Mouse (Mus musculus) frontal cortex, adult (tissue): Measurements from ENCODE around the gene Rnf128.
"Not testable (repeated sequence)": the region's sequence is repeated elsewhere in the genome, so short reads cannot be mapped to it uniquely, and the experiment has no call there.

Experiments
- ATAC-seq: cut with Nextera tagmentation; 2 replicates; pipeline ENCODE4 v1.9.2; 2017; ENCODE audit warnings: mild to moderate bottlenecking, moderate library complexity, mixed read lengths; ENCODE audit not compliant: low TSS enrichment

Gene Rnf128

DNA sequence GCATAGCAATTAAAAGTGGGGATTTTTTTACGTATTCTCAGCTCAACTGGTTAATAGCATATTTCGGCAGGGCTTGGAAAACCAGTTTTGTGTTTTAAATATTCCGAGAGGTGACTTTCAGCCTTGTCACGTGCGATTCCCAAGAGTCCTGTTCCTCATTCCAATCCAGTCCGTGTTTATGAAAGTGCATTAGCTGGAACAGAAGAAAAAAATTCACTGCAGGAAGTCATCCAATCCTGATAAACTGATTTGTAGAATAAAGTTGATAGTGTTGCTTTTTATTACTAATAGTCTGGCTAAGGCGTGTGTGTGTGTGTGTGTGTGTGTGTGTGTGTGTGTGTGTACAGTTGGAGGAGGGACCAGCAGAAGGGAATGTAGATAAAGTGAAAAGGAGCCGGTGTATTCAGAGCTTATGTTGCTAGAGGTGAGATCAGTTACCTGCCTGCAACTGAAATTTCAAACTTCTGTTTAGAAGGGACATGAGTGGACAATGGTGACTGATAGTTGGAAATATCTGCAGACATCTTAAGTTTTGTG is at the start of gene Rnf128:
TSS of gene Rnf128 (plus strand) at position 392 of the 537 bp plus-strand sequence.
- no peak for ATAC-seq

DNA sequence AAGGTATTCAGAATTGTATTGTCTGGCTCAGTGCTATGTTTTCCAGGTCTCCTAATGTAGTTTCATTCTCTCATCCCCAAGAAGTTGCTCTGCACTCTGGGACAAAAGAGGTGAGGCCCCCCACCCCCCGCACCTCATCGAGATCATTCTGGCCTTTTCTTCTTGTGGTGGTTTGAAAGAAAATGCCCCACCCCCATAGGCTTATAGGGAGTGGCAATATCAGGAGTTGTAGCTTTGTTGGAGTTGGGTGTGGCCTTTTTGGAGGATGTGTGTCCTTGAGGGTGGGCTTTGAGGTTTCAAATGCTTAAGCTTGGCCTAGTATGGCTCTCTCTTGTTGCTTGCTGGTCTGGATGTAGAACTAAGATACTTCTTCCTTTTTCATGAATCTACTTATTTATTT is 47.0 kb upstream of the Rnf128 start:
- no peak for ATAC-seq

DNA sequence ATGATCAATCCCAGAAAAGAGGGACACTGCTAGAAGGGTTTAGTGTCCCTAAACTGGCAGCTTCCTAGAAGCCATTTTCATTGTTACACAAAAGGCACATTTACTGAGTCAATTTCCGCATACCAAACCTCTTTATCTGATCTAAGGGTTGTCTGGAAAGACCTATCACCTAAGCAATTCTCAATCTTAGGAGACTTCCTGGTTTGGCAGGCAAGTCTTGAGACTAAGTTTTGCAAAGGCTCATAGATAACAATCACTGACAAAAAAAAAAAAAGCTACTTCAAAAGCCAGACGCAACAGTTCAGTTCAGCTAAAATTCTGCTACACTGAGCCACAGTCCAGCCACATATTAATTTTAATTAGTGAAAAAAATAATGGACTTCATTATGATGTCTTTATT is 43.9 kb upstream of the Rnf128 start:
- no peak for ATAC-seq

DNA sequence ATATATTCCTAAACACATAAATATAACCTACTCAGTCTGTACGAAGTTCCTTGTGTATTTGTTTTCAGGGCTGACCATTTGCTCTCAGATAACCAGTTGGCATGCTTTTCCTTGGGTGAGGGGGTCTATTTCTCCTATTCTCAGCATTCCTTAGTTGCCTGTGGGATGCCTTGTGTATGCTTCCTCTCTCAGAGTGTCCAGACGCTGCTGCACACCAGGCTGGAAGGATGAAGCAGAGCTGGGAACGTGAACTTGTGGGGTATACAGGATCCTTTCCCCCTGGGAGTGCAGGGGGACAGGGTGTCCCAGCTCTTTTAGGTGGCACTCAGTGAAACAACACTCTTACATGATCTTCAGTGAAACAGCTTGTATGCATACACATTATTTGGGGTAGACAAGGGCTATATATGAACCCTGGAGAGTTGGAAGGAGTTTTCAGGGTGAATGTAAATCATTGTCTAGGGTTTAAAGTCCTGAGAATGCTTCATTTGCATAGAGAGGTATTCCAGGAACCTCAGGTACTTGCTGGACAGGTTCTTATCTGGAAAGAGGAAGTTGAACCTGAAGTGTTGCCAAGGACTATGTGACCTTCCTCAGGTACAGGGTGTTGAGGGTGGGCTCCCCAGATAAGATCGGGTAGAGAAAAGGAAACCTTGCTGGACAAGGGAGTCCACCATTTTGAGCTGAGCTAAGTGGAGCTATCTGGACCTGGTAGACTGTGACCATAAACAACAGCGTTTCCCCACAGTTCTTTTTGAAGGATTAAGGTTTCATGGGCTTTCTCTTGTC is 38.6 kb upstream of the Rnf128 start:
- ATAC-seq, result no peak

DNA sequence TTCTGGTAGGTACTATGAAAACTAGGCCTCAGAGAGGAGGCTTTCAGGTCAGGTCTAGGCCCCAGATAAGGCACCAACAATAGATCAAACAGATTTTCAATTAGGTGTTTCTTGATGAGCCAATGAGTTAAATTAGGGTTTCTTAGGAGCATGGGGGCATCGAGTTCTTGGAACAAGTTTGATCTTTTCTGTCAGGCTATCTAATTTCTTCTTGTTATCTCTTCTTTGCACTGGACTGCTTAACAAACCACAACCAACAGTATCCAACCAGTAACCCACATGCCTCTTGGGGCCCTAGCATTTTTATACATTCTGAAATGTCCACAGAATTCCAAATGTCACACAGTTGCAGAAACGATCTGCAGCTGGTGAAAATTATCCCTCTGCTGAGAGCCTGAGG is 37.4 kb upstream of the Rnf128 start:
- ATAC-seq, result no peak

DNA sequence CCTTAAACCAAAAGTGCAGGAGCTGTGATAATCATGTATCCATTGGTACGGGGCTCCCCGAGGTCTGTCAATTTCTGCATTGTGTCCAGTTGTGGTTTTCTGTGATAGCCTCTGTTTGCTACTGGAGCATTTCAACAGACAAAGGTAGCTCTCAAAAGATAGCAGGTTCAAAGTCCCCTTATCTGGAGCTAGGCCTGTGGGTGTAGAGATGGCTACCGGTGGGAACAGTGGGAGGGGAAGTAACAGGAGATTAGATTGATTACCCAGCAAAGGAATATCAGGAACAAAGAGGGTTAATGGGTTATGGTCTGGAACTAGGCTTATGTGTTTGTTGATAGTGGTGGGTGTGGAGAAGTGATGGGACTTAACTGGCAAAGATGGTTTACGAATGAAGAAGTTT is 36.1 kb upstream of the Rnf128 start:
- ATAC-seq, result no peak

DNA sequence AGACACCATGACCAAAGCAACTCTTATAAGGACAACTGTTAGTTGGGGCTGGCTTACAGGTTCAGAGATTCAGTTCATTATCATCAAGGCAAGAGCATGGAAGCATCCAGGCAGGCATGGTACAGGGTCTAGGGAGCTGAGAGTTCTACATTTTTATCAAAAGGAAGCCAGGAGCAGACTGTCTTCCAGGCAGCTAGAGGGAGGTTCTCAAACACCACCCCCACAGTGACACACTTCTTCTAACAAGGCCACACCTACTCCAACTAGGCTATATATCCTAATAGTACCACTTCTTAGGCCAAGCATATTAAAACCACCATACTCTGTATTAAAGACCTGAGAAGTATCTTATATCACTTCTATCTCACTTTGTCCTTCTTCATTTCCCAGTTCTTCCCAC is 33.4 kb upstream of the Rnf128 start:
- ATAC-seq, result no peak

DNA sequence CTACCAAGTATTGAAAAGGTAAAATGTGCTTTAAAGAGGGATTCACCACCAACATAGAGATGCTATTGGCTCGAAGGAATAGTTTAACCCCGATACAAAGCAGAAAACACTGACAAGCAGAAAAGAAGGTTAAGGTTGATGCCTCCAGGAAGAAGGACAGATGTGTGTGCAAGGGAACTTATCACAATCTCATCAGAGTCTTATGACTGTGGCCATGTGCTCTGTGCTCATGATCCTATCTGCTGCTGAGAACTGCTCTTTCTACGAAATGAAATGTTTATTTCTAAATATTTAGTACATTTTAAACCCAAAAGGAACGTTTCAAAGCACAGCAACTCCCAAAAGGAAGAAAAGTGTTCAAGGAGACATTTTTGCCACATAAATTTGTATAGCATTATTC is 30.8 kb upstream of the Rnf128 start:
- no peak for ATAC-seq

DNA sequence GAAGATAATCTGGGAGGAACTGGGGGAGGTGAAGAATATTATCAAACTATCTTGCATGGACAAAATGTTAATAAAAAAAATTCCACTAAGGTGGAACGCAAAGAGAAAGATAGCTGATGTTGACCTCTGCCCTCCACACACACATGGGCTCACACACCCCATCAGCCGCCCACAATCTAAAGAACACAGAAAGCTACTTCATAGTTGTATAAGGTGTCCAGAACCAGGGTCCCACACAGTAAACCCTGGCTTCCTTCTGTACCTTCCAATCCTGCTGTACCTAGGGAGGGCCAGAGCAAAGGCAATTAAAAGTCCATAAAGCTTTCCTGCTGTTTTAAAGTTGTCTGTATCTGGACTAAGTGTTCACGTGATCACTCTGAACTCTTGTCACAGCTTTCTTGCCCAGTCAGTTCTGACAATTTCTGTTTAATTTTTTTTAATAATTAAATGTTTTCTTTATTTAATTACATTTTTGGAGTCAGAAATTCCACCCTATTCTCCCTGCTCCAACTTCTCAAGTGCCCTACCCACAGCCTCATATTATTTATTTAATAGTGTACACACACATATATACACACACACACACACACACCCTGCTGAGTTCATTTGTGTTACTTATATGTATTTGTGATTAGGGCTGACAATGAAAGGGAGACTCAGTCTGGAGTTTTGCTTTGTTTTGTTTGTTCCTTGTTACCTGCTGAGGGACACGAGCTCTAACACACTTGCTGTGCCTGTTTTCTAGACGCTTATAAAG is 25.3 kb upstream of the Rnf128 start:
- ATAC-seq, result no peak

DNA sequence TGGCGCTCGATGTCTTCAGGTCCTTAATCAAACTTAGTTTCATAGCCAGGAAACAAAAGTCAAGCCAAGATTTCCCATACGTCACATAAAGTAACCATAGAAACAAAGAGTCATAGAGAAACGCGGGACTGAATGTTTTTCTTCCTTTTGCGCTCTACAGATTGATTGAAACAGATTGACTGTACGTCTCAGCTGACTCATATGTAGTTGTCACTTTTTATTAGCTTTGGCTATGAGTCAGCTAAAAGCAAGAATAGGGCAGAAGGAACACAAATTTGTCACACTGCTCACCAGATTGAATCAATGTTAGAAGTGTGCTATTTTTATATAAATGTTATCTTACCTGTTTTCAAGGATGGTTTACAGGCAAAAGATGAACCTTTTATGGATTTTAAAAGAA is 19.4 kb upstream of the Rnf128 start:
- no peak for ATAC-seq

DNA sequence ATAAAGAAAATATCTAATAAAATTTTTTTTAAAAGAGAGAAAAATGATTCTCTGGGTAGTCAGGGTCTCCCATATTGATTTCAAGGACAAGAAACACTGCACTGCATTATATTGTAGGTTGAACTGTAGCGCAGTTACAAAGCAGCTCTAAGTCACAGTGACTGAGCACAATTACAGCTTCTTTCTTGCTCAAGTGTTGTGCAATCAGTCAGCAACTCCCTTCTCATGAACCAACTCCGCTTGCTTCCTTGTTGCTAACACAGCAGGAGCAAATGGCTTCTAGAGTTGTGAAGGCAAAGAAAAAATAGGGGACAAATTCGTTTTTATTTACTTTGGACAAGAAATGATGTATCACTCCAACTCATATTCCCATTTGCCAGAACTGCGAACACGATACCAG is 12.7 kb upstream of the Rnf128 start:
- no peak for ATAC-seq

DNA sequence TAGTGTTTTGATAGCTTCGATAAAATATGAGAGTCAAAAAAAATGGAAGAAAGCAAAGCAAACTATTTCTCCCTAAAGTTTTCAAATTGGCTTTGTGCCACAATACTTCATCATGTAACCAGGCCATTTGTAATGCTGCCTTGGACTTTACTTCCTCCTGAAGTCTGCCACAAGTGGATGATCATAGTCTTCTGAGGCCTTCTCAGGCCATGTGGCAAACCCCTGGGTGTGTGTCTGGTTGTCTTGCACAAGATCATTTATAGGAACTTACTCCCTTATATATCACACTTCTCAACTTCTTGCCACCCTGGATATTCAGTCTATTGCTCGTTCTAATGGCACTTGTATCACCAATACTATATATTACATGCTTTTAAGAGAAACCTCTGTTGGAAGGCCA is 11.0 kb upstream of the Rnf128 start:
- no peak for ATAC-seq

DNA sequence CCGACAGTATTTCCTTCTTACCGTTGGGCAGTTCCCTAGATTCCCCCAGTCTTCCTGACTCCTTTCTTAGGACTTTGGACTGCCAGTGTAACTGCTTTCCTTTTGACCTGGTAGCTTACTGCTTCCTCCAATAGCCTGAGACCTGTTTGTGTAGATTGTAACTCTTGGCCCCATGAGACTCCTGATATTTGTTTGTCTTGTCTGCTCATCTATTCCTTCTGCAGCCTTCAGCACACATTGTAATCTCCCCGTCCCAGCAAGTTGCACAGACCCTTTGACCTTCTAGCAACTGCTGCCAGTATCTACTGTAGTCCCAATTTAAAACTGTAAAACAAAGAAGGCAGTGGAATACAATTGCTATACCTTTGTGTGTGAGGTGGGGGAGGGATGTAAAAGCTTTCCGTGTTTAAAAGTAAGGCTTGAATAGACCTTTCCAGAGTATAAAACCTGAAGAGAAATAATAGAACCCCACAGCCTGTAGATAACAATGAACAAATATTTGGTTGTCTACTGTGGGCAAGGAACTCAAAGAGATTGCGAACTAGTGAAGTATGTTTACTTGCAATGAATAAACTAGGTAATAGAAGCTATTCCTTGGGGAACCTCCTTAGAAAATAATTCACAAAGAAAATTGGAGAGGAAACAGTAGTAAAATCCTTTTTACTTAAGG is 726 bp upstream of the Rnf128 start:
- no peak for ATAC-seq

DNA sequence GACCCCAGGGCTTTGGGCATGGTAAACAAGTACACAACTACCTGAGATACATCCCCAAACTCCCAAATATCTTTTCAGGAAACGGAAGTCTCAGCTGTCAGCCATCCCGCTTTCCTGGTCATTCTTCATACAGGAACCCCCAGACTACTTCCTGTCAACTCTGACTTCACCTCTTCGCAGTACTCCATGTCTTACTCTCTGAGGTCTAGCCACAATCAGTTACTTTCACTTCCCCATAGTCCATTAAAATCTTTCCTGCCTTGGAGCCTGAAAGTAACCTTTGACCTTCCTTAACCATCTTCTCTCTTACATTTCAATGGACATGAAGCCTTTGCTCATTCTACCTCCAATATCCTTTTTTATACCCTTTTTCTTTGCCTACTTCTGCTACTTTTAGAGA is 6.9 kb downstream of the Rnf128 start:
- no peak for ATAC-seq

DNA sequence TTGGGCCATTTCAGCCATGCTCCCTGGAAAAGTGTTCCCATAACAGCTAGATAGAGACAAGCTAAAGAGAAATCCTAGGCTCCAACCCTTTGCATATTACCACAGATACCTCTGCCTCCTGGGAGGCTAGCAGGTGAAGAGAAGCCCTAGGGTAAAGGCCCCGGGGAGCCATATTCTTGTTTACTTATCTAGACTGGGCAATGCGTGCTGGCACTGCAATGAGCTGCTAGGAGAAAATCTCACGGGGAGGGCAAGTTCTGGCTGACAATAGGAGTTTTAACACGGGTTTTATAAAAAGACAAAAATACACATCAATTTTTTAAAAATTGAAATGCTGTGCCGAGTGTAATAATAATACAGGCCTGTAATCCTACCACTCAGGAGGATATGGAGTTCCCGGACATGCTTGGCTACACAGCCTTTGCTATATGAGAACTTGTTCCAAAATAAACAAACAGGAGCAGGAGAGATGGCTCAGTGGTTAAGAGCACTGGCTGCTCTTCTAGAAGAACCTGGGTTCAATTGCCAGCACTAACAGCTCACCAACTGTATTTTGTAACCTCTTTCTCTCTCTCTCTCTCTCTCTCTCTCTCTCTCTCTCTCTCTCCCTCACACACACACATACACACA is 15.6 kb downstream of the Rnf128 start:
- no peak for ATAC-seq

DNA sequence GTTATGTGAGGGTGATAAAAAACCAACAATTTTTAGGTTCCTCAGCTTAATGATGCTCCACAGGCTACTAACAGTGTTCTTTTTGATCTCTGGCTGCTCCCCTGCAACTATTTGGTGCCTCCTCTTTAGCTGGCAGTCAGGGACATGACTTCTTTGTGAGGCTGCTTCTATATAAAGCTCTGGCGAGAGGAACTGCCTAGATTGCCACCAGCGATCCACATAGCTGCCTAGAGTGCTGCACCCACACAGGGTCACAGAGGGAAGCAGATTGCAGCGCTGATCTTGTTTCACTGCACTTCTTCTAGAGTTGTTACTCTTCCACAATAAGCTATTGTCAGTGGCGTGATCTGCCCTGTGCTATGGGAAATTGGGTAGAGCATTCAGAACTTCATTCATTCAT is 20.5 kb downstream of the Rnf128 start:
- no peak for ATAC-seq

DNA sequence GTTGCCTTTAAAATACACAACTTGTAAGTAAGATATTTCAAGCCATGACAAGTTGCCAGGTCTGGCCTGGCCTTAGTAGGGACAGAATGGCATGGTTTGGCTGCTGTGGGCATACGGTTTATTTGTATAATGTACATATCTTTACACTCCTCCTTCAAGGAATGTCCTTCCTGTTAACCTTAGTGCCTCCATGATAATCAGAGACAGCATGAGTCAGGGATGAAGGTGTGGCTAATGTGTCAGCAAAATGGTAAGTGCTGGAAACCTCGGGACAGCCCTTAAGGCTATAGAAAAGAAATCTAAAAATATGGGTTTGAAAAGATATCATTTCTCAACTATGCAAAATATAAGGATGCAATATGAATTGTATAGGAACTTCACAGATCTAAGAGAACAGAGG is 23.6 kb downstream of the Rnf128 start:
- not testable (repeated sequence) for ATAC-seq

DNA sequence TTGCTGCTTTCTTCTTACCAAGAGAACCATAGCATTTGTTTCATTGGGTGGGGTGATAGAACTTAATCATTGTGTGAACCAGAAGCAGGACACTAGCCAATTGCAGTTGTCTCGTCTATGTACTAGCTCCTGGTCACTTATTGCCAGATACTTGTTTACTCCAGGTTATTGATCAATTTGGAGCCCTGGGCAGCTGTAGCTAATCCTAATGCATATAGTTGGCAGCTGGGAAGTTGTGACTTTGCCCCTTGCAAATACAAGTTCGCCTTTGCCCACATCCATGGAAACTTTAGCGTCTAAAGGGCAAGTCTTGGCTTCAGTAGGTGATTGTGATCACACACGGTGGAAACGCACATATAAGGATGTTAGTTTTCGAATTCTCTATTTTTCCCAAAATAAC is 33.3 kb downstream of the Rnf128 start:
- ATAC-seq, result no peak

DNA sequence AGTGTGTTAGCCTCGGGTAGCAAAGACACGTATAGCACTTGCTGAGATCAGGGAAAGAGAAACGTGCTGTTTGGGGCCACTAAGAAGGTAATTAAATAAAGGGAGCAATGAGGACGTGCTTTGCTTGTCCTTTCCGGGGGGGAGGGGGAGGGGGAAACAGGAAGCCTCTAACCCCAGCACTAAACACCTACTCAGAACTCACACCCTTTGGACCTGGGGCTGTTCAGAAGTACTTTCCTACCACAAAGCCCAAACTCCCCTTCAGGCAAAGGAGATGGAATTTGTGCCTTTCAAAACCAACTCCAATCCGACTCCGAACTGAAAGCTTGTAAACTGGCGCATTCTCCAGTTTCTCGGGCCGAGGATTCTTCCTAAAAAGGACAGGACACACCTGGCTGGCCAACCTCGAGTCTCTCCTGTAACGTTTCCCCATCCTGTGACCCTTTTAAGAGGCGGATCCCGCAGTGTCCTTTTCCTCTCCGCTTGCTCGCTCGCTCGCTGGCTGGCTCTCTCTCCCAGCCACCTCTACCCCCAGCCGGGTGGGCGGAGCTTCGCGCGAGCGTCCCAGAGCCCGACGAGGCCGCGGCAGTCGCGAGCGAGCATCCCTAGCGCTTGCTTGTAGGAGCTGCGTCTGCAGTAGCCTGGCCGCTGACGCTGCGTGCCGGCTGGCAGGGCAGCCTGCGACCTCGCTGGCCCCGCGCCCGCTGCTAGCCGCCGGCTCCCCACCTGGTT is 47.1 kb downstream of the Rnf128 start:
- ATAC-seq, result peak; percentile 96

DNA sequence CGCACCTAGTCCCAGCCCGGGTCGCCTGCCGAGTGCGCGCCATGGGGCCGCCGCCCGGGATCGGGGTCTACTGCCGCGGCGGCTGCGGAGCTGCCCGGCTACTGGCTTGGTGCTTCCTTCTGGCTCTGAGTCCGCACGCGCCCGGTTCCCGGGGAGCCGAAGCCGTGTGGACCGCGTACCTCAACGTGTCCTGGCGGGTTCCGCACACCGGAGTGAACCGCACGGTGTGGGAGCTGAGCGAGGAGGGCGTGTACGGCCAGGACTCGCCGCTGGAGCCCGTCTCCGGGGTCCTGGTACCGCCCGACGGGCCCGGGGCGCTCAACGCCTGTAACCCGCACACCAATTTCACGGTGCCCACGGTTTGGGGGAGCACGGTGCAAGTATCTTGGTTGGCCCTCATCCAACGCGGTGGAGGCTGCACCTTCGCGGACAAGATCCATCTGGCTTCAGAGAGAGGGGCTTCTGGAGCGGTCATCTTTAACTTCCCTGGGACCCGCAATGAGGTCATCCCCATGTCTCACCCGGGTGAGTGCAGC is 47.7 kb downstream of the Rnf128 start:
- ATAC-seq, result peak; percentile 74

DNA sequence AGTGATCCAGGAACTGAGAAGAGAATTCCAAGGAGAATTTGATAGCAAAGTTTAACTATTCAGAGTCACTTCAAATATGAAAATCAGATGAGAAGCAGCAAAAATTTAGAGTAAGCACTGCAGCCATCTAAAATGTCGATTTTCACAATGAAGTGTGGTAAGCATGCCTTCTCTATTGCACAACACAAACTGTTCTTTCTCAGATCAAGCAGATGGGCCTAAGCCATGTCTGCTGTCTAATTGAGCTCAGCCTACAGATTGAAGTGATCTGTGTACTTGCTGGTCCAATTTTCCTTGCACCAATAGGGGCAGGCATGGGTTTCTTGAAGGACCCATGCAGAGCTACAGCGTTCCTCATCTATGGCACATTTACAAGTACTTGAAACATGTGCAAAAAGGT is 51.6 kb downstream of the Rnf128 start:
- ATAC-seq, result no peak
